Mouse (Mus musculus): ENCODE measurements around the gene Relt. TPM values are rescaled to one million over a fixed set of nuclear protein-coding genes. Genes with fewer than 3 reads are reported as not detected.
A peak's percentile ranks its signal among the peaks of the same experiment; 100 is the strongest.

The Relt gene
- total RNA-seq, 1 experiment from 2014 or later, result 95.0 TPM

DNA sequence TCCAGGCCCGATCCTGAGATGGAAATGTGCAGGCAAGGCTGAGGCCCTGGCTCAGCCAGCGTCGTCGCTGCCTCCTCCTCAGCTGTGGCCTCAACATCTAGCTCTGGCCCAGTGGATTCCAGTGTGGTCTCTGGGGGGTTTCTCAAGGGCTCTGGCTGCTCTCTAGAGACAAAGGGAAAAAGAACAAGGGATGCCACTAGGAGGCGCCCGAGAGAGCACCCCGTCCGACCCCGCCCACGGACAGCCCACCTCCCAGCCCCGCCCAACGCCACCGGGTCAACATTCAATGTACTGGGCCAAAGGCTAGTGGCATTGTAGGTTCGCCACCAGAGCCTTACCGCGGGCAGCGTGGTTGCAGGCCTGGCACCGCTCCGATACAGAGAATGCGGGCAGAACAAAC, 16.3 kb upstream of the Relt start:
- no peak for ATAC-seq (ENCODE audit: extremely low read depth, insufficient number of reproducible peaks, low FRiP score, poor library complexity, severe bottlenecking)

GRCm38 (mm10) chr7:100876771-100877170, 13.5 kb upstream of the Relt start:
- no peak for ATAC-seq (ENCODE audit: extremely low read depth, insufficient number of reproducible peaks, low FRiP score, poor library complexity, severe bottlenecking)

GRCm38 (mm10) chr7:100876293-100876692, 13.0 kb upstream of the Relt start:
- ATAC-seq (ENCODE audit: extremely low read depth, insufficient number of reproducible peaks, low FRiP score, poor library complexity, severe bottlenecking), result no peak

DNA sequence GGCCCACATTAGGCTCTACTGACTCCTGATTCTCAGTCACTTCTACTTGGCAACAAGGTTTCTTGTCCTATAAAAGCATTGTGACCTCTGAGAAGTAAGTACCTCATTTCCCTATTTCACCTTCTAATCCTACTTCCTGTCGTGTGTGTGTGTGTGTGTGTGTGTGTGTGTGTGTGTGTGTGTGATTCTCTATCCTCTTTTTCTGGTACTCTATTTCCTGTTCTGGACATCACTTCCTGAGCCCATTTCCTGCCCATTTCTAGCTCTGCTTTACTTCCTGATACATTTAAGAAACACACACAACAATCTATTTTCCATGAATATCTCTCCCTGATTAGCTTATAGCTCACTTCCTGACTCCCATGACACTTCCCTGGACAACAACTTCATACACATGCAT, 12.6 kb upstream of the Relt start:
- no peak for ATAC-seq (ENCODE audit: extremely low read depth, insufficient number of reproducible peaks, low FRiP score, poor library complexity, severe bottlenecking)

DNA sequence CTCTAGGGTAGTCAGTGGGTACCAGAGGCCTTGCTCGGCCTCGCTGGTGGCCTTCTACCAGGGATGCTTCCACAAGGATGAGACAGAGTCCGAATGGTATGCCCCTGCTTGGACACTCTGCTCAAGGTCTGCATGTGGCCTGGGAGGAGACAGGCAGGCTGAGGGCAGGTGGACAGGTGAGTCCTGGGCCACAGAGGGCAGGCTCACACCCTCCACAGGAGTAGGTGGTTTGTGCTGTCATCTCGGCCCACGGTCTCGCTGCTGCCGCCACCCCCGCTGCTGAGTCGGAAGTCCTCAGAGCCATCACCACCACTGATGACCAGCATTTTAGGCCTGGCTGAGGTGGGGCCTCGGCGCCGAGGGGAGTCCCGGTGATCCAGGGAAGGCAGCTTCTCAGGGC, 10.0 kb upstream of the Relt start:
- ATAC-seq (ENCODE audit: extremely low read depth, insufficient number of reproducible peaks, low FRiP score, poor library complexity, severe bottlenecking), result no peak

- ATAC-seq (ENCODE audit: extremely low read depth, insufficient number of reproducible peaks, low FRiP score, poor library complexity, severe bottlenecking), result no peak
Measured at GRCm38 (mm10) chr7:100871892-100872291, 8.6 kb upstream of the Relt start.

DNA sequence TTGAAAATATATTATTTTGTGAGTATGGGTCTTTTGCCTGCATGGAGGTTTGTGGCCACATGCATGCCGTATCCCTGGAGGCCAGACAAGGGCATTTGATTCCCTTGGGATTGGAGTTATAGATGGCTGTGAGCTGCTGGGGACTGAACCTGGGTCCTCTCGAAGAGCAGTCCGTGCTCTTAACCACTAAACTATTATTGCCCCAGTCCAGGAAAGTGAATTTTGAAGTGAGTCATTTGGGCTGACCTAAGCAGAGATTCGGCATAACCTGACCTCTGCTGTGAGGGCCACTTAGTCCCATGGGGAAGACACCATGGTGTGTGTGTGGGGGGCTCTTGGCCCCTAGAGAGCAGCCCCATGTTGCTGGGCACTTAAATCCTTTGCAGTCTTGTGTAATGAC, 8.1 kb upstream of the Relt start:
- ATAC-seq (ENCODE audit: extremely low read depth, insufficient number of reproducible peaks, low FRiP score, poor library complexity, severe bottlenecking), result no peak

DNA sequence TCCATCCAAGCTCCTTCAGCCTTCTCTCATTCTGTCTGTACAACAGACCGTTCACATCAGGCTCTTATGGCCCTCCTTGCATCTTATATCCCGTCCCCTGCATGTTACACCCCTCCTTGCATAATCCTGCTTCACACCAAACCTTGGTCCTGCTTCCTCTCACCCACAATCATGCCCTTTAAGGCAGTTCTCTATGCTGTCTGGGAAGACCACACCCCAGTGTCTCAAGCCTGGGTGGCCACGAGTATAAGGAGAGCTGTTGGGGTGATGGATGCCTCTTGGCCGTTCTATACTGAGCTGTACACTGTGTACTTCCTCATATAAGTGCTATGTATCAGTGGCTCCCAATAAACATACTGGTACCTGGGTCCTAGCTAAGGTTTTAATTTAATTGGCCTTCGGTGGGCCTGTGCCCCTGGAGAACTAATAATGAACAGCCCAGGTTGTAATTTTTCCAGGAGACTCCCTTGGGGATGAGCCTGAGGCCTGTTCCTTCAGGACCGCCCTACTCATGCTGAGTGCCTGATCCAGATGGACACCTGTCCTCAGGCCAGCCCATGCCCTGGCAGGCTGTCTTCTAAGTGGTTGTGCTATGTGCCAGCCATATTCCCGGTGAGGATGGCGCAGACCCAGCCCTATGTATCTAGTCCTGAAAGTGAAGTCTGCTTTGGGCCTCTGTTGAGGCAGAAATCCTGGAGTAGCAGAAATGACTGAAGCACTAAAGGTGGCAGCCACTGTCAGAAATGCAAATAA, 6.8 kb upstream of the Relt start:
- ATAC-seq (ENCODE audit: extremely low read depth, insufficient number of reproducible peaks, low FRiP score, poor library complexity, severe bottlenecking), result no peak

DNA sequence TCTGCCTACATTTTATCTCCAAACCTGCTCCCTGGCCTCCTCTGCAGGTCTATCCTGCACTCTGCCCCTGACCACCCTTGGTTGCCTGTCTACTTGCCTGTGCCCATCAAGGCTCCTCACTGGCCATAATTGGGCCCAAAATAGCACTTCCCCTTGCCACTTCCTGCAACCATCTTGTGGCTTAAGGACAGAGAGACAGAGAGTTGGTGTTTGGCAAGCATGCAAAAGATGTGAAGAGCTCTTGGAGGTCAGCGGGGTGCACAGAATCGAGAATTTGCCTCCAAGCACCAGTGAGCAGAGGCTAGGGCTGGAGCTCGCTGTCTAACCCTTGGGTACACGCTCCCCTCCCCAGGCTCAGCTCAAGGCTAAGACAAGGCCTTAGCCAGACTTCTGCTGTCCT, 5.3 kb upstream of the Relt start:
- peak; percentile 33 for ATAC-seq (ENCODE audit: extremely low read depth, insufficient number of reproducible peaks, low FRiP score, poor library complexity, severe bottlenecking)

DNA sequence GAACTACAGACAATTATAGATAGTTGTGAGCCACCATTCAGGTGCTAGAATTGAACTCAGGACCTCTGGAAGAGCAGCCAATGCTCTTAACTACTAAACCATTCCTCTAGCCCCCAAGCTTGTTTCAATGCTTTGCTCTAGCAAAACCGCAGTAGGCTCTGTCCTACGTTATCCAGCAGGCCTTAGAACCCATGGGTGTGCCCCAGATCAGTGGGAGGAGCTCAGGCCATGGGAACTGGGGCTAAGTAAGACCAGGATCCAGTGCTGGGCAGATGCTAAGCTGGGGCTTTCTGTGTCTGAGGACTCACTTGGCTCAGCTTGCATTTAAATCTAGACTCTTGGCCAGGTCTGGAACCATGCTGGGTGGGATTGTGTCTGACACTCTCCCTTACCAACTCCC, 4.3 kb upstream of the Relt start:
- no peak for ATAC-seq (ENCODE audit: extremely low read depth, insufficient number of reproducible peaks, low FRiP score, poor library complexity, severe bottlenecking)

DNA sequence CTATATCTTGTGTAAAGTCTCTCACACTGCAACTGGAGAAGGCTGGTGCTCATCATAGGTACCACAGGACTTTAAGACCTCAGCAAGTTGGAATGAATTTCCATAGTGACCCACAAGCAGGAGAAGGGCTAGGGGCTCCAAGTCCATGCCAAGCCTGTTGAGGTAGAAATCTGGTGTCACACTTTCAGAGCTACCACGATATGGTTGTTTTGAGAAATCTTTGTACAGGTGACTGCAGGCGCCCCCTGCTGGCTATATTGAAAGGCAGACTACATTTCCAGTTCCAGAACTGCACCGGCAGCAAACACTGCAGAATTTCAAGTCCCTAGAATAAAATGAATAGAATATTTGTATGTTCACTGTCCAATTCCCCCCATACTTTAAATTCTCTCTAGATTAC, 3.4 kb upstream of the Relt start:
- ATAC-seq (ENCODE audit: extremely low read depth, insufficient number of reproducible peaks, low FRiP score, poor library complexity, severe bottlenecking), result 0 out of 2 replicates have a peak, but pooled peaks have one; percentile 31

GRCm38 (mm10) chr7:100862353-100862752, 893 bp downstream of the Relt start:
- ATAC-seq (ENCODE audit: extremely low read depth, insufficient number of reproducible peaks, low FRiP score, poor library complexity, severe bottlenecking), result no peak

- ATAC-seq (ENCODE audit: extremely low read depth, insufficient number of reproducible peaks, low FRiP score, poor library complexity, severe bottlenecking), result no peak
Measured at GRCm38 (mm10) chr7:100861209-100861608, 2.0 kb downstream of the Relt start.

GRCm38 (mm10) chr7:100860450-100860849, 2.8 kb downstream of the Relt start:
- no peak for ATAC-seq (ENCODE audit: extremely low read depth, insufficient number of reproducible peaks, low FRiP score, poor library complexity, severe bottlenecking)

DNA sequence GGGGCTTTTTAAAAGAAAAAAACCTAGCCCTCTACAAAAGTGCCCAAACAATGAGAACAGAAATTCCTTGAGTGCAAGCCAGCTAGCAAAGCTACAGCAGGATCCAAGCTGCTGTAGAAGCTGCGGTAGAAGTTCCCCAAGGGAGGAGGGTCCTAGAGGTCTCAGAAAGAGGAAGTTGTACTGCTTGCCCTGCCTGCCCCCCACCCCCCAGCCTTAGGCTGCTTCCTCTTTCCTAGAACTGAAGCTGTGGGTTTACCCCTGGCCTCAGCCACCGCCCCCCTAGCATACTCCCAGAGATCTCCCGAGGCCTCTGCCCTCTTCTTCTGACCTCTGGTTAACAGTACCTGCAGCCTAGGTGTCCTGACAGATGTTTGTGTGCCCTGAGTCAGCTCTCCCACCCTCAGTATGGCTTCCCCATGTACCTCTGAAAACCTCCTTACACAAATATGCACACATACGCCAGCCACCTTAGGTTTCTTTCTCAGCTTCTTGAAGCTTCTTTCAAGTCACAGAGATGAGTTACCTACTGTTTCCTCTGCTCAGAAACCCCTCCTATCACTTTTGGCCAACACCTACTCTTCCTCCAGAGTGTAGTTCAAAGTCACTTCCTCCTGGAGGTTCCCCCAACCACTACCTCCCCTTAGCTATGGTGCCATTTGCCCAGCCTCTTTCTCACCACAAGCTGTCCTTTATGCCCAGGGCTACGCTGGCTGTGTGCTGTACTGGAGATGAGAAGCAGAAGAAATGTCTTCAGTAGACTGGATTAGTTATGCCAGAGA, 7.3 kb downstream of the Relt start:
- ATAC-seq (ENCODE audit: extremely low read depth, insufficient number of reproducible peaks, low FRiP score, poor library complexity, severe bottlenecking), result peak; percentile 79

DNA sequence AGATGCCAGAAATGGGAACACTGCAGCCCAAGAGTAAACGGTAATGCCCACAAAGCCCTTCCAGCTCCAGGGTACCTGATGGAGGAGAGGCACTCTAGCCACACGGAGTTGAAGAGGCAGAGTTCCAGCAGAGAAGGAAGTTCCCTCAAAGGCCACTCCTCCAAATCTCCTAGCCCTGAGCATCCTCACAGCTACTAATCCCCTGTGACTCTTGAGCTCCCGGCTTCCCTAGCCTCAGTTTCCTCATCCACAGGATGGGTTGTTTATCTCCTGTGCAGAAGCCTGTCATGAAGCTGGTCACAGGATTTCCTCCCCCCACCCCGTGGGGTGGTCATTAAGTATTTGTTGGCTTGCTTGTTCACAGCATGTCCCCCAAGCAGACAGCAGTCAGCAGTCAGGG, 7.9 kb downstream of the Relt start:
- ATAC-seq (ENCODE audit: extremely low read depth, insufficient number of reproducible peaks, low FRiP score, poor library complexity, severe bottlenecking), result no peak

GRCm38 (mm10) chr7:100854861-100855260, 8.4 kb downstream of the Relt start:
- ATAC-seq (ENCODE audit: extremely low read depth, insufficient number of reproducible peaks, low FRiP score, poor library complexity, severe bottlenecking), result no peak

DNA sequence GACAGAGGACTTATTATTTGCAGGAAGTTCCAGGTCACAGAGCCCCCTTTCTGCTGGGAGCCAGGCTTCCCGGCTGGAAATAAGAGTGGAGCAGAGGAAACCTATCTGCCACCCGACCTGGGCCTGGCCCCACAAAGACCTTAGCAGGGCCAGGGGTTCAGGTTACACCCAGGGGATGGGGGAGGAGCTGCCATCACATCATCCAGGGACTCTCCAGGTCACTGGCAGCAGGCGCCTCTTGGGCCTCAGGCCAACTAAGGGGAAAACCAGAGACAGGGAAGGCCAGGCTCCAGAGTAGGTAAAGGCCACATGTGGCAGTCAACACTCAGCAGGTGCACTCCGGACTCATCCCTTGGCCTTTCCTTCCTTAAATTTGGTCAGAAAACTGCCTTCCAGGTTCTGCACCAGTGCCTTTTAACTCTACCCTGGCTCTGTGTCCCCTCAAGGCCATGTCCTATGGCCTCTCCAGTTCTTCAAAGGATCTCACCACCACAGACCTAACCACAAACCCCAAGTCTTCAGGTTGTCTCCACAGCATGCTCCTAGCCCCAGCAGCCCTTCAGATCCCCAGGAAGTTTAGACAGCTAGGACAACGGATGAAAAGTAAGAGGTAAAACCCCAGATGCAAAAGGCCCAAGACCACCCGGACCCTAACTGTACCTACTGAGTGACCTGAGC, 9.0 kb downstream of the Relt start:
- no peak for ATAC-seq (ENCODE audit: extremely low read depth, insufficient number of reproducible peaks, low FRiP score, poor library complexity, severe bottlenecking)

DNA sequence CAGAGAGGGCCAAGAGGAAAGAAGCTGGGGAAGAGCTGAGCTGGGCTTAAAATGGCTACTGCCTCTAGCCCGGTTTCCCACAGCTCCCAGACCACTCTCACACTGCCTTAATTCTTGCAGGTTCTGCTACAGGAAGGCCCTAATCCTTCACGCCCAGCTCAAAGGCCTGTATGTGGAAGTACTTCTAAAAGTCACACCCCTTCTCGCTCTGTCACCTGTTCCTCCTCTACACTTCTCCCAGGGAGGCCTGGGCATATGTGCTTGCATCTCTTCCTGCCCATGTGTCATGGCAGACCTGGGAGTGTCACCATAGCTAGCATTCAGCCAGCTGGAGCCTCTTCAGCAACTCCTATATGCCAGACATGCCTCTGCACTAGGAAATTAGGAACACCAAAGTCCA, 9.8 kb downstream of the Relt start:
- 0 out of 2 replicates have a peak, but pooled peaks have one; percentile 13 for ATAC-seq (ENCODE audit: extremely low read depth, insufficient number of reproducible peaks, low FRiP score, poor library complexity, severe bottlenecking)

Measured in neutrophil, adult 5-6 weeks (primary cell).